Mouse (Mus musculus) MEL (cell line): Measurements from ENCODE around the gene Tppp3. TPM values are rescaled to one million over a fixed set of nuclear protein-coding genes. Genes with fewer than 3 reads are reported as not detected.

ENCODE experiments used
- DNase-seq: peaks from one replicate; pipeline ENCODE4 v3.0.0; 2011; ENCODE audit warnings: low read depth, low spot score
- H3K27ac ChIP-seq: 2 replicates; pipeline ENCODE4 v1.5.1; 2012; ENCODE audit warnings: low read depth, mild to moderate bottlenecking, control low read depth, low read length, moderate library complexity; ENCODE audit not compliant: control insufficient read depth
- H3K27me3 ChIP-seq, 2 experiments: fragments of 150-350 bp in 1 of 2; sonication (generic) in 1 of 2; 2 replicates each; pipeline ENCODE4 v1.6.1; 2012; ENCODE audit warnings: low read length in 2 of 2, mild to moderate bottlenecking in 2 of 2, improper control_type of control experiment in 1 of 2, moderate library complexity in 1 of 2; ENCODE audit not compliant: insufficient read depth in 2 of 2, control insufficient read depth in 1 of 2
- H3K36me3 ChIP-seq, 2 experiments: 2 replicates each; pipeline ENCODE4 v1.6.1; 2012 to 2014; ENCODE audit warnings: low read length in 2 of 2, improper control_type of control experiment in 1 of 2, inconsistent platforms in 1 of 2, mild to moderate bottlenecking in 1 of 2; ENCODE audit not compliant: insufficient read depth in 2 of 2, control insufficient read depth in 1 of 2
- H3K4me1 ChIP-seq, 2 experiments: fragments of 150-350 bp in 1 of 2; sonication (generic) in 1 of 2; 2 replicates each; pipeline ENCODE4 v1.6.1; 2012; ENCODE audit warnings: low read length in 2 of 2, improper control_type of control experiment in 1 of 2, mild to moderate bottlenecking in 1 of 2; ENCODE audit not compliant: insufficient read depth in 2 of 2, control insufficient read depth in 1 of 2
- H3K4me3 ChIP-seq, 2 experiments: fragments of 150-350 bp in 1 of 2; sonication (generic) in 1 of 2; 2 replicates each; pipeline ENCODE4 v1.5.1; 2012; ENCODE audit warnings: low read depth in 2 of 2, low read length in 2 of 2, mild to moderate bottlenecking in 2 of 2, moderate library complexity in 2 of 2, control low read depth in 1 of 2, improper control_type of control experiment in 1 of 2; ENCODE audit not compliant: control insufficient read depth in 1 of 2, insufficient read depth in 1 of 2
- H3K79me2 ChIP-seq: 2 replicates; pipeline ENCODE4 v1.6.1; 2012; ENCODE audit warnings: mild to moderate bottlenecking, low read length, moderate library complexity; ENCODE audit not compliant: control insufficient read depth, poor library complexity, insufficient read depth
- H3K9ac ChIP-seq: 2 replicates; pipeline ENCODE4 v1.6.1; 2012; ENCODE audit warnings: low read depth, mild to moderate bottlenecking, control low read depth, low read length, moderate library complexity; ENCODE audit not compliant: control insufficient read depth, poor library complexity, severe bottlenecking
- H3K9me3 ChIP-seq: fragments of 150-350 bp; sonication (generic); replicated peaks from 2 replicates; pipeline ENCODE4 v1.6.1; 2012; ENCODE audit warnings: mild to moderate bottlenecking, low read length, improper control_type of control experiment, moderate library complexity; ENCODE audit not compliant: insufficient read depth
- BHLHE40 ChIP-seq: IDR thresholded peaks from 2 replicates; pipeline ENCODE4 v1.6.1; 2012; ENCODE audit warnings: low read depth, mild to moderate bottlenecking, inconsistent platforms, low read length, improper control_type of control experiment, borderline replicate concordance
- CHD1 ChIP-seq: IDR thresholded peaks from 2 replicates; pipeline ENCODE4 v1.6.1; 2012; ENCODE audit warnings: low read depth, mild to moderate bottlenecking, inconsistent platforms, low read length, improper control_type of control experiment
- CTCF ChIP-seq, 3 experiments: IDR thresholded peaks in 2 of 3; conservative IDR thresholded peaks in 1 of 3; 2 replicates each; pipeline ENCODE4 v1.5.1; 2011 to 2012; ENCODE audit warnings: low read length in 3 of 3, low read depth in 2 of 3, mild to moderate bottlenecking in 2 of 3, improper control_type of control experiment in 1 of 3, inconsistent platforms in 1 of 3, mixed read lengths in 1 of 3, moderate library complexity in 1 of 3; ENCODE audit not compliant: control insufficient read depth in 1 of 3, insufficient read depth in 1 of 3, poor library complexity in 1 of 3, severe bottlenecking in 1 of 3
- E2F4 ChIP-seq: IDR thresholded peaks from 2 replicates; pipeline ENCODE4 v1.6.1; 2011; ENCODE audit warnings: low read depth, low read length, improper control_type of control experiment, borderline replicate concordance
- GABPA ChIP-seq: IDR thresholded peaks from 2 replicates; pipeline ENCODE4 v1.6.1; 2012; ENCODE audit warnings: low read depth, mild to moderate bottlenecking, inconsistent platforms, low read length, improper control_type of control experiment, moderate library complexity
- MAX ChIP-seq: IDR thresholded peaks from 2 replicates; pipeline ENCODE4 v1.6.1; 2011; ENCODE audit warnings: low read length, improper control_type of control experiment
- MAZ ChIP-seq: IDR thresholded peaks from 2 replicates; pipeline ENCODE4 v1.6.1; 2012; ENCODE audit warnings: low read depth, mild to moderate bottlenecking, inconsistent platforms, low read length, improper control_type of control experiment
- MEF2A ChIP-seq: IDR thresholded peaks from 2 replicates; pipeline ENCODE4 v1.6.1; 2014; ENCODE audit warnings: low read depth, mild to moderate bottlenecking, inconsistent platforms, low read length, improper control_type of control experiment; ENCODE audit not compliant: poor library complexity, insufficient replicate concordance, severe bottlenecking; ENCODE audit errors: extremely low read depth
- MXI1 ChIP-seq: IDR thresholded peaks from 2 replicates; pipeline ENCODE4 v1.6.1; 2011; ENCODE audit warnings: mild to moderate bottlenecking, low read depth, low read length, improper control_type of control experiment
- MYB ChIP-seq: IDR thresholded peaks from 2 replicates; pipeline ENCODE4 v1.6.1; 2011; ENCODE audit warnings: mild to moderate bottlenecking, low read depth, low read length, improper control_type of control experiment
- POLR2A ChIP-seq, 2 experiments: IDR thresholded peaks; 2 replicates each; pipeline ENCODE4 v1.6.1; 2011 to 2012; ENCODE audit warnings: low read length in 2 of 2, mild to moderate bottlenecking in 2 of 2, control low read depth in 1 of 2, improper control_type of control experiment in 1 of 2, low read depth in 1 of 2, moderate library complexity in 1 of 2; ENCODE audit not compliant: control insufficient read depth in 1 of 2, insufficient read depth in 1 of 2, poor library complexity in 1 of 2
- POLR2AphosphoS2 ChIP-seq: IDR thresholded peaks from 2 replicates; pipeline ENCODE4 v1.6.1; 2011; ENCODE audit warnings: low read length, improper control_type of control experiment
- RAD21 ChIP-seq: IDR thresholded peaks from 2 replicates; pipeline ENCODE4 v1.6.1; 2011; ENCODE audit warnings: mild to moderate bottlenecking, low read depth, low read length, improper control_type of control experiment
- SMC3 ChIP-seq: IDR thresholded peaks from 2 replicates; pipeline ENCODE4 v1.6.1; 2011; ENCODE audit warnings: low read depth, low read length, improper control_type of control experiment
- TAL1 ChIP-seq: IDR thresholded peaks from 2 replicates; pipeline ENCODE4 v1.6.1; 2012; ENCODE audit warnings: mild to moderate bottlenecking, inconsistent platforms, low read length, moderate library complexity, mixed read lengths
- TBP ChIP-seq: IDR thresholded peaks from 2 replicates; pipeline ENCODE4 v1.8.0; 2011; ENCODE audit warnings: low read depth, low read length, improper control_type of control experiment
- USF1 ChIP-seq: IDR thresholded peaks from 2 replicates; pipeline ENCODE4 v1.6.1; 2014; ENCODE audit warnings: low read depth, mild to moderate bottlenecking, inconsistent platforms, low read length, improper control_type of control experiment, moderate library complexity
- ZC3H11A ChIP-seq: IDR thresholded peaks from 2 replicates; pipeline ENCODE4 v1.6.1; 2012; ENCODE audit warnings: low read depth, mild to moderate bottlenecking, inconsistent platforms, low read length, improper control_type of control experiment
- polyA plus RNA-seq, 2 experiments: library from polyadenylated mRNA; stranded (reverse) in 1 of 2; unstranded in 1 of 2; fragments of >175 nt in 1 of 2; fragments of >200 nt in 1 of 2; gene quantifications; 2 replicates each; pipeline versions ENCODE4 v1.2.1 to v1.2.4; 2012; ENCODE audit warnings: low replicate concordance in 2 of 2, low read depth in 1 of 2; ENCODE audit not compliant: insufficient read length in 2 of 2, insufficient read depth in 1 of 2, missing spikeins in 1 of 2
- total RNA-seq: library from RNA; depleted of rRNA; stranded (reverse); fragments of 300-350 nt; gene quantifications from 2 replicates; pipeline ENCODE4 v1.2.3, GENCODE M21; 2012

Tppp3 gene
- total and polyA plus RNA-seq, 3 experiments: 0.81 to 1.7 TPM; not detected in 1

GRCm38 (mm10) chr8:105482123-105482522, 10.8 kb upstream of the Tppp3 start:
- no peak overlapping the region for H3K27ac ChIP-seq
- H3K9me3 ChIP-seq: no peaks in the 10 kb centered on the region
- no peaks in the 10 kb centered on the region for H3K4me1 ChIP-seq
- no peak for TF ChIP-seq USF1
- no peak for TF ChIP-seq RAD21
- H3K4me3 ChIP-seq: no peak overlapping the region
- no peaks in the 10 kb centered on the region for H3K36me3 ChIP-seq
- H3K9ac ChIP-seq: no peak overlapping the region
- H3K27me3 ChIP-seq: no peaks in the 10 kb centered on the region
- no peak for DNase-seq
- no peaks in the 10 kb centered on the region for H3K79me2 ChIP-seq

GRCm38 (mm10) chr8:105481453-105481852, 10.1 kb upstream of the Tppp3 start:
- peak; percentile 85 for DNase-seq
- TF ChIP-seq CTCF (IDR thresholded peaks at IDR 0.05 in 2 of 3, conservative IDR thresholded peaks at IDR 0.05 in 1 of 3; ENCODE audit: control insufficient read depth in 1 of 3, insufficient read depth in 1 of 3, low read depth in 2 of 3, low read length in 3 of 3, poor library complexity in 1 of 3, severe bottlenecking in 1 of 3) (peak; percentile 83 to 89 (median 87)), TBP (no peak), RAD21 (peak; percentile 65), GABPA (no peak), SMC3 (peak; percentile 79), ZC3H11A (peak; percentile 41; the same call in 1 of the 2 replicates)

GRCm38 (mm10) chr8:105481013-105481412, 9.7 kb upstream of the Tppp3 start:
- Histone ChIP-seq H3K4me1 (no peaks in the 10 kb centered on the region), H3K9ac (no peak overlapping the region), H3K36me3 (no peaks in the 10 kb centered on the region), H3K27ac (no peak overlapping the region), H3K9me3 (no peaks in the 10 kb centered on the region), H3K79me2 (no peaks in the 10 kb centered on the region), H3K4me3 (no peak overlapping the region), H3K27me3 (no peaks in the 10 kb centered on the region)
- DNase-seq: no peak
- TF ChIP-seq MXI1 (no peak), BHLHE40 (no peak), POLR2A (IDR thresholded peaks at IDR 0.05; ENCODE audit: control insufficient read depth in 1 of 2, insufficient read depth in 1 of 2, low read depth in 1 of 2, low read length in 2 of 2, poor library complexity in 1 of 2) (no peak), MEF2A (no peak), USF1 (no peak), MAX (no peak), POLR2AphosphoS2 (no peak), MYB (no peak), ZC3H11A (no peak), MAZ (no peak), E2F4 (no peak), TAL1 (no peak), CHD1 (no peak)

More at GRCm38 (mm10) chr8:105481453-105481852, 10.1 kb upstream of the Tppp3 start:
- Histone ChIP-seq H3K9ac (no peak overlapping the region), H3K4me1 (no peaks in the 10 kb centered on the region), H3K4me3 (no peak overlapping the region), H3K9me3 (no peaks in the 10 kb centered on the region), H3K27me3 (no peaks in the 10 kb centered on the region), H3K79me2 (no peaks in the 10 kb centered on the region), H3K27ac (no peak overlapping the region), H3K36me3 (no peaks in the 10 kb centered on the region)
